ENCODE assay signal across 9 mouse cellular contexts in genomic region chr3:58982896-58983837, GRCm38 (mm10). TPM values are rescaled to one million over a fixed set of nuclear protein-coding genes. Genes with fewer than 3 reads are reported as not detected.
DNase-seq lines count a peak whose midpoint lies in the region; ATAC-seq lines count a peak whose summit lies in the region.
"Had no signal": no experiment of that assay in that cellular context is flagged by ENCODE, and none has a peak within 500 bp of the region (broad histone marks: within the 10 kb centered on the region; RNA-seq: fewer than 3 reads in every experiment).

No protein-coding gene starts in this region.

- no peak overlapping the region for H3K27ac ChIP-seq in forebrain, embryonic 15.5 days (replicated peaks)
- no peak overlapping the region for H3K27ac ChIP-seq in hindbrain, embryonic 13.5 days
- H3K27ac ChIP-seq: macrophage had no signal

- H3K4me3 ChIP-seq in forebrain, embryonic 15.5 days = peak overlapping the region; percentile 18
- no peak overlapping the region for H3K4me3 ChIP-seq in hindbrain, embryonic 13.5 days

- H3K27me3 ChIP-seq in forebrain, embryonic 15.5 days = no peaks in the 10 kb centered on the region
- H3K27me3 ChIP-seq in hindbrain, embryonic 13.5 days = peaks cover 8% of the 10 kb centered on the region; the same call in 1 of the 2 replicates

- H3K36me3 ChIP-seq in forebrain, embryonic 15.5 days = no peaks in the 10 kb centered on the region
- H3K36me3 ChIP-seq in hindbrain, embryonic 13.5 days = no peaks in the 10 kb centered on the region

- peak overlapping the region; percentile 26; the same call in 1 of the 2 replicates for H3K9ac ChIP-seq in forebrain, embryonic 15.5 days (replicated peaks)
- H3K9ac ChIP-seq in hindbrain, embryonic 13.5 days = no peak overlapping the region

- WGBS in forebrain, embryonic 15.5 days = 50% methylated on average over 15 of the region's 15 CpGs
- WGBS in hindbrain, embryonic 13.5 days = 52% methylated on average over 15 of the region's 15 CpGs

- peak overlapping the region; percentile 42 for H3K4me2 ChIP-seq in forebrain, embryonic 15.5 days (replicated peaks)
- 0 out of 2 replicates have a peak overlapping the region, but pooled peaks have one; percentile 14 for H3K4me2 ChIP-seq in hindbrain, embryonic 13.5 days

- DNase-seq in Muller cell, postnatal 12 days (ENCODE audit: inconsistent ontology term) = peak; percentile 57
- peak; percentile 46 to 92 for DNase-seq in layer of hippocampus, postnatal 14 days (ENCODE audit: low spot score in 2 of 2)
- DNase-seq in lung, postnatal 25 days (ENCODE audit: low spot score) = peak; percentile 65
- peak; percentile 66 for DNase-seq in retina, postnatal 7 days (ENCODE audit: low read depth, low spot score)
- DNase-seq in urinary bladder, postnatal 4 days (ENCODE audit: low spot score in 2 of 2) = peak; percentile 26 to 62

- no peaks in the 10 kb centered on the region for H3K9me3 ChIP-seq in forebrain, embryonic 15.5 days
- no peaks in the 10 kb centered on the region for H3K9me3 ChIP-seq in hindbrain, embryonic 13.5 days

- peak; percentile 86 for ATAC-seq in cerebellum, adult (ENCODE audit: insufficient number of reproducible peaks, low FRiP score, low TSS enrichment)
- peak; percentile 89 for ATAC-seq in forebrain, embryonic 15.5 days (replicated peaks)
- ATAC-seq in hindbrain, embryonic 13.5 days (ENCODE audit: low FRiP score) = peak; percentile 49; the same call in 1 of the 2 replicates

- peaks cover 5% of the 10 kb centered on the region; the same call in 1 of the 2 replicates for H3K4me1 ChIP-seq in forebrain, embryonic 15.5 days
- H3K4me1 ChIP-seq in hindbrain, embryonic 13.5 days (replicated peaks) = no peaks in the 10 kb centered on the region; the same call in 1 of the 2 replicates

RNA-seq across cellular contexts. Expression of gene Med12l, which starts 22.5 kb away (rescaled TPM):
- 3.3 and 3.5 TPM in 2 replicates for polyA plus RNA-seq in forebrain, embryonic 15.5 days (2015; fragmentation: Nextera tagmentation; extraction: Ambion mirVana)
- 3.9 and 4.2 TPM in 2 replicates for polyA plus RNA-seq in hindbrain, embryonic 13.5 days (2015; fragmentation: Nextera tagmentation; extraction: Ambion mirVana)
- total RNA-seq in layer of hippocampus, postnatal 14 days (2021) = 10 to 100 TPM; 37.5 to 37.7 TPM
